Mouse (Mus musculus) ovary, adult 18-20 months (tissue): ENCODE measurements around the gene Klra2.
"Not testable (repeated sequence)": the region's sequence is repeated elsewhere in the genome, so short reads cannot be mapped to it uniquely, and the experiment has no call there.

Source experiments
- DNase-seq: peaks from one replicate; pipeline ENCODE4 v3.0.0; 2022; ENCODE audit warnings: low spot score, mixed read lengths

Klra2 gene

DNA sequence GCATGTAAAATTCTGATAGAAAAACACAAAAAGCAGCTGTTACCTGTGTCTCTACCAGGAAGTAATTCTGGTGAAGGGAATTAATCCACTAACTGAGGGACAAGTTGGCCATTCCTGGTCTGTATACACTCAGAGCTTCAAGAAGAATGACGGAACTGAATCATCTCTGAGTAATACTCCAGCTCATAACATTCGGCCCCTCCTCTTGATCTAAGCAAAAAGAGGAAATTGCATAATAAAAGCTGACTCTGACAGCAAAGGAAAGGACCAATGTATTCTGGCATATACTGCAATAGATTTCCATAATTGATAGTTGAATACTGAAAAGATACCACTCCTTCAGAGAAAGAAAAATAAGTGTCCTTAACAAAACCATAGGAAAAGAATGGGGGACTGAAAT is at the start of gene Klra2:
Klra2 (minus strand) TSS at position 157 of the 400 bp plus-strand sequence.
- DNase-seq = no peak

DNA sequence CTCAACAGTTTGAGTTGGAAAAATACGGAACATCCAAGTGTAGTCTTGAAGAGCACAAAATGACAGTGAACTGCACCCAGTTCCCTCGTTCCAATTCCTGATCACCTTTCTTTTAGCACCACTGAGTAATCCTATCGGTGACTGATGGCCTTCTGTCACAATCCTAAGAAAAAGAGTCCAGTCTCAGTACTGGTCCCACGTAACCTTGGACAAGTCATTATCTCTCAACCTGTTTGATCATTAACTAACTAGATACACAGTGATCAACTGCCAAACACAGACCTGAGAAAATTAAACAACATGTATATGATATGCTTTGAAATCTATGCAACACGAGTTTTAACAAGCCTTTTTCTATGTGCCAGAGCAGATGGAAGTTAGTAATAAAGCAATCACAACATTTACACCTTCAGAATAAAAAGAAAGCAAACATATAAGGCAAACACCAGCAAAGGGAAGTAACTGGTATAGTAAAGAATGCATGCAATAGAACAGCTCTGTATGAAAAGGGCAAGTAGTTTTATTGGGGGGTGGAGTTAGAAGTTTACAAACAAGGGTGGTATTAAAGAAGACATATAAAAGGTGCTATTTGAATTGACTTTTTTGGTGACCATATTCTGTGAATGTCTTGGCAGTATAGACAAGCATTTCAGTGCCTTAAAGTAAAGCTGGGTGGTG is 47.4 kb upstream of the Klra2 start:
- no peak for DNase-seq

DNA sequence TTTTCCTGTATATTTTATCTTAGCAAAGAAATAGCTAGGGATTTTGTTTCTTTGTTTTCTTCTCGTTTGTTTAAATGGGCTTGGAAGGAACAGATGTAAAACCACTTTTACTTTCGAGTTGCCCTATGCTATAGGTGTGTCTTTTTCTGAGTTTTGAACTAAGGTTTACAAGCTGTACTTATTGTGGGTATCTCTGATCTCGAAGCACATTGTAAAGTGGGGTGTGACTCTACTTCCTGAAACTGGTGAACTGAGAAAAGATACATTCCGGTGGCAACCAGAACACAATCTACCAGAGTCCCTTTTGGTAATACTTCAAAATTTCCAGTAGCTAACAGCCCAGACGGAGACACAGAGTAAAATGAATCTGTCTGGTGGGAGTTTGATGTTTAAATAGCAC is 46.8 kb upstream of the Klra2 start:
- no peak for DNase-seq

DNA sequence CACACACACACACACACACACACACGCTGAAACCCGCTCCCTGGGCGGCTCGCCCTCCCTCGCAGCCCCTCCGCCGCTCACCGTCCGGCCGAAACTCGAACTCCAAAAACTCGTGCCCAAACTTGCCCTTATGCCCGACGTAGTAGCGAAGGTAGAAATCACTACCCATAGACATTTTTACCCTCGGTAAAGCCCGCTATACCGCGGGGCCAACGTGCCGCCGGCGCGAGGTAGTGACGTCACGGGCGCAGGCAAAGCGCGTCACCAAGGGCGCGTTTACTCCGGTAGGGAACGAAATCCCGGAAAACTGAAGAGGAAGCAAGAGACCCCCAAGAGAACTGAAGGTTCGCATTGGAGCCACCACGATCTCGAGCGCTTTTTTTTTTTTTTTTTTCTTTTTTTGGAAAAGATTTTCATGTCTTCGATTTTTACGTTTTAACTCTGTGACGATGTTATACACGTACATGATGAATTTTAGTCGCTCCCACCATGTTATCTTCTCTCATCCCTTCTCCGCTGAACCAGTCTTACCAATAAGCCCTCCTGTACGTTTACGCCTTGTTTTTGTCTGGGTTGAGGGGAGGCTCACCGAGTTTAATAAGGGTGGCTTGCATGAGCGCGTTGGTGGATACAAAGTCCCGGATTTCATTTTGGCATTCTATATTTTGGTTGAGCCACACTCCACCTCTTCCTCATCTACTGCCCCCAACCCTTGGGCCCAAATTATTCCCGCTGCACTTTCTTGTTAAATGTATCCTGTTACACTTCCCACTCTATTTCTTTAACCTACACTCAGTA is 46.0 kb upstream of the Klra2 start, which contains the start of gene Magohb:
Magohb (minus strand) TSS at position 254 of the 798 bp plus-strand sequence.
- peak; percentile 57 for DNase-seq

DNA sequence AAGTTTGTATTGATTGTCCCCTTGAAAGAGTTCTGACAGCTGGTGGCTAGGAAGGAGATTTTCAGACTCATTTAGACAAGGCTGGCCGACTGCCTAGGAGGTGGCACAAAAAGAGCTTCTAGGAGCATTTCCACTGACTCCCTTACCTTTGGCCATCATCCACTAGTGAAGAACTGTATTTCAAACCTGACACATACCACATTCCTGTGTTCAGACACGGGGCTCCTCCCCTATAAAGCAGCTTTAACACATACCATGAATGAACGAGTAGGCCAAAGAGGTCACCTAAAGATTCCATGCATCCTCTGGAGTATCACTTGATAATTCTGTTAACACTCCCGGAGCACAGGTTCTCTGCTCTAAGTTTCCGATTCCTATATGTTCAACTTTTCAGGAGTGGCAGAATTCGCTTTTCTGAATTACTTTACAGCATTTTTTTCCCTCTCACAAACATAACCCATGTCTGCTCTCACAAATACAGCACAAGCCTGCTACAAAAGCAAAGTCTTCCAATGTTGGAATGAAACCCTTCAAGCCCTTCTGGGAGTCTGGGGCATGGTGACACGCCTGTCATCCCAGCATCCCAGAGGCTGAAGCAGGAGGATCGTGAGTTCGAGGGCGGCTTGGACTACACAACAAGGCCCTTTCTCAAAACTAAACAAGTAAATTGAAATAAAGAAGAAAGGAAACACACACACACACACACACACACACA is 45.3 kb upstream of the Klra2 start:
- DNase-seq = no peak

DNA sequence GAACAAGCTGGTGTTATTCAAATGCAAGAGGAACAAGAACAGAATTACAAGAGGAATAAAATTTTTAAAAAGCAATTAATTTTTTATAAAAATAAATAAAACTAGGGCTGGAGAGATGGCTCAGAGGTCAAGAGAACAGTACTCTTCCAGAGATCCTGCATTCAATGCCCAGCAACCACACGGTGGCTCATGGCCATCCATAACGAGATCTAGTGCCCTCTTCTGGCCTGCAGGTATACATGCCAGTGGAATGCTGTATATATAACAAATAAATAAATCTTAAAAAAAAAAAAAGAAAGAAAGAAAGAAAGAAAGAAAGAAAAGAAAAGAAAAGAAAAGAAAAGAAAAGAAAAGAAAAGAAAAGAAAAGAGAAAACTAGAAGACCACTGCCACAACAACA is 43.3 kb upstream of the Klra2 start:
- peak; percentile 19 for DNase-seq

DNA sequence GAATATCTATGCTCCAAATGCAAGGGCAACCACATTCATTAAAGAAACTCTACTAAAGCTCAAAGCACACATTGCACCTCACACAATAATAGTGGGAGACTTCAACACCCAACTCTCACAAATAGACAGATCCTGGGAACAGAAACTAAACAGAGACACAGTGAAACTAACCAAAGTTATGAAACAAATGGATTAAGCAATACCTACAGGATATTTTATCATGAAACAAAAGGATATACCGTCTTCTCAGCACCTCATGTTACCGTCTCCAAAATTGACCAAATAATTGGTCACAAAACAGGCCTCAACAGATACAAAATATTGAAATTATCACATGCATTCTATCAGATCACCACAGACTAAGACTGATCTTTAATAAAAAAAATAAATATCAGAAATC is 31.0 kb upstream of the Klra2 start:
- DNase-seq = not testable (repeated sequence)

DNA sequence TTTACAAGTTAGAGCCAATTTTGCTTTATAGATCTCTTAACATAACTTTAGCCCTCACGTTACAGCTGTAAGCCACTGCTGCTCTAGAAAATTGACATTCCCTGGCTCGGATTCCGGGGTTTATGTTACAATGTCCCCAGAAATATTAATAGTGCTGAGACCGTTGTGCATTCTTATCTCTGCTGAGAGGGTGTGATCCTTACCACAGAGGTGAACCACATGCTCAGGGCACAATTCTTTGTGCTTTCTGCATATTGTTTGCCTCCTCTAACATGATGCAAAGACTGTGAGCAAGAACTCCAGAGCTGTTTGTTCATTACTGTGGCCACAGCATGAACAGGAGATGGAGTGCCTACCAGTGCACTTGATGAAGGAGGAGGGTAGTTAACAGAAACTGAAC is 29.5 kb upstream of the Klra2 start:
- no peak for DNase-seq

DNA sequence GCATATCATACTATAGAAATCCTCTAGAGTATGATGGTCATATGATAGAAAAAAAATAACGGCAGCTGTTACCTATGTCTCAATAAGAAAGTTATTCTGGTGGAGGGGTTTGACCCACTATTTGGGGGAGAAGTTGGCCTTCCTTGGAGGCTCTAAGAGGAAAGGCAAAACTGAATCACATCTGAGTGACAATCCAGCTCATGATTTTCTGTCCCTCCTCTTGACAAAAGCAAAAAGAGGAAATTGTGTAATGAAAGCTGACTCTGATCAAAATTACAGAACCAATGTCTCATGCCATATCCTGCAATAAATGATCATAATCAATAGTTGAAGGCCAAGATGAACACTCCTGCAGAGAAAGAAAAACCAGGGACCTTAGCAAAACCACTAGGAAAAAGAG is 25.1 kb upstream of the Klra2 start:
- no peak for DNase-seq

DNA sequence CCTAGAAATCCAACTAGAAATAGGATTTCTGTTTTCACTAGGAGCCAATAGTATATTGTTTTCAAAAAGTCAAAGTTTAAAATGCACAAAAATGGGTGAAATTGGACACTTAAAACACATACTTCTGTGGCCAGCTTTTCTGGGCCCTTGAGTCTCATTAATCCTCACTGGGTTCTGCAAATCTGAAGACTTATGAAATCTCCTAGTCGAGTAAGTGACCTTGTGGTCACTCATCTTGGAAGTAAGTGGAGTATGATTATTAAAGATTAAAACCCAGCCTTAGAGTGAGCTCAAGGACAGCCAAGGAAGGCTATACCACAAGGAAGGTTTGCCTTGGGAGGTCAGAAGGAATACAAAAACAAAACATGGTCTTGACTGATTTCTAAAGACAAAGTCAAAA is 23.1 kb upstream of the Klra2 start:
- no peak for DNase-seq

DNA sequence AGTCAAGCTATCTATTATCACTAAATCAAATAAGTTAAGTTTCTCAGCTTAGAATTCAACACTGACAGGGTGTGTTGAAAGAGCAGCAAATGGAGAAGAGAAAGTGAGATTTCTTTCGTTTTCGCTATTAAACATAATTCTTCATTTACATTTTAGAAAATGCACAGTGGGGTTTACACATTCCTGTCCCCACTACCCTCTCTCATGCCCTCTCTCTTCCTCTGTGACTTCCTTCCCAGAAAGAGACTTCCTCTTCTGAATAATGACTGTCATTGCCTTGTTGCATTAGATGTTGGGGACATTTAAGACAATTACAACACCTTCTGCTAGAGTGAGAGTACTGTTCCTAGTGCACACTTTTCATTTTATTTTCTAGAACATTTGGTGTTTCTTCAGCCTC is 22.4 kb upstream of the Klra2 start:
- no peak for DNase-seq

DNA sequence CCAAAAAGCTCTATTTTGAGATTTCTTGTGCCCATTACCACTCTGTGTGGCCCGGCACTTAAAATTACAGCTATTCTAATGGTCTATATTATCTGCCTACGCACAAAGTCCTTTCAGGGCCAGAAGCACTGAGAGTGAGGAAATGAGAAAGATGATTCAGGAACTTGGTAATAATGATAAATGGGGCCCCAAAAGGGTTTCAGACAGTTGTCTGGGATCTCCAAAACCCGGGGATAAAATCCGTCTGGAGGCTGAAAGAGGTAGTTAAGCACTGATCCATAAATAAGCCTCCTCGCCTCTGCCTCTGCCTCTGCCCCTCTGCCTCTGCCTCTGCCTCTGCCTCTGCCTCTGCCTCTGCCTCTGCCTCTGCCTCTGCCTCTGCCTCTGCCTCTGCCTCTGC is 17.0 kb upstream of the Klra2 start:
- no peak for DNase-seq

DNA sequence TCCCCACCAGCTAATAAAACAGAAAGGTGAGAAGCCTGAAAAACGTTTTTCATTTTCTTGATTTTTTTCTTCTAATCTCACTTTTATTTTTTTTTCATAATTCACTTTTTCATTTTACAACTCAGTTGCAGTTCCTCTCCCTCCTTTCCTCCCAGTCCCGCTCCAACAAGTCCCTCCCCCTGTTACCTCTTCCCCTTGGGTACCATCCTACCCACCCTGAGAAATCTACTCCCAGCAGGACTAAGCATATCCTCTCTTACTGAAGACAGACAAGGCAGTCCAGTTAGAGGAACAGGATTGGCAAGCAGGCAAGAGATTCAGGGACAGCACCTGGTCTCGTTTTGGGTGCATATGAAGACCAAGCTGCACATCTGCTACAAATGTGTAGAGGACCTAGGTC is 15.6 kb upstream of the Klra2 start:
- DNase-seq = no peak

DNA sequence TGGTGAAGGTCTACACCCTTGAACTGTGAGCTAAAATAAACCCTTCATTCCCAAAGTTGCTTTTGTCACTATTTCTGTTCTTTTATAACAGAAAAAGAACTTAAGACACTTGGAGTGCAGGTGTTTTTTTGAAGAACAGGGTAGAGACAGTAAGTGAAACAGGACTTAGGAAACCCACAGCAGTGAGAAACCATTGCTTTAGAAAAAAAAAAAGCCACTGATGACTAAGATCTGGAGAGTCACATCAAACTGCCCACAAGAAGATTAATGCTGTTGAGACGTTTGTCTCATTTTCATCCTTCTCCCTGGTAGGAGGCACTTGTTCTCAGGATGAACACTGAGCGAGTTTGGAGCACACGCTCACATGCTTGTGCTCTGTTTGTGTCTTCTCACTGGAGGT is 14.8 kb upstream of the Klra2 start:
- DNase-seq = no peak

DNA sequence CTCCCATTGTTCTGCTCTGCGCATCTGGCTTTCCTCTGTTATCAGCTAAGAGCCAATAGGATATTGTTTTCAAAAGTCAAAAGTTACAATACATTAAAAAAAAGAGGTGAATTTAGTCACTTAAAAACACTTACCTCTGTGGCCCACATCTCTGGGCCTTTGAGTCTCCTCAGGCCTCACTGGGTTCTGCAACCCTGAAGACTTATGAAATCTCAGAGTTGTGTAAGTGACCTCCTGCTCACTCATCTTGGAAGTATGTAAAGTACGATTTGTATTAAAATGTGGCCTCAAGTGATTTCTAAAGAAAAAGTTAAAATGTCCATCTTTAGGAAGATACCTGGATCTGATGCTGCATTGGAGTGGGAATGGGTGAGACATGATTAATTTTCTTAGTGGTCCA is 2.1 kb downstream of the Klra2 start:
- no peak for DNase-seq
